Mouse (Mus musculus) hindbrain, embryonic 11.5 days (tissue): ENCODE results near the gene Gabbr1. TPM values are rescaled to one million over a fixed set of nuclear protein-coding genes. Genes with fewer than 3 reads are reported as not detected.

ENCODE experiments used
- ATAC-seq: fragments of 200-750 bp; cut with Nextera tagmentation; 2 replicates; pipeline ENCODE4 v1.8.0; 2017; ENCODE audit warnings: mild to moderate bottlenecking, moderate TSS enrichment, moderate library complexity; ENCODE audit not compliant: low FRiP score
- DNase-seq: peaks from one replicate; pipeline ENCODE4 v3.0.0-alpha.2; 2015; ENCODE audit warnings: low spot score
- H3K27ac ChIP-seq: fragments of 300-500 bp; sonication (generic); 2 replicates; pipeline ENCODE4 v1.5.1; 2014; ENCODE audit warnings: mild to moderate bottlenecking, low read depth, low read length
- H3K27me3 ChIP-seq: fragments of 300-500 bp; sonication (generic); 2 replicates; pipeline ENCODE4 v1.6.1; 2014; ENCODE audit warnings: mild to moderate bottlenecking, low read length, moderate library complexity, mixed read lengths; ENCODE audit not compliant: control insufficient read depth, insufficient read depth
- H3K36me3 ChIP-seq: fragments of 300-500 bp; sonication (generic); 2 replicates; pipeline ENCODE4 v1.6.1; 2014; ENCODE audit warnings: mild to moderate bottlenecking, low read length, moderate library complexity, mixed read lengths; ENCODE audit not compliant: control insufficient read depth, insufficient read depth
- H3K4me1 ChIP-seq: fragments of 300-500 bp; sonication (generic); replicated peaks from 2 replicates; pipeline ENCODE4 v1.6.1; 2014; ENCODE audit warnings: low read length, mixed read lengths; ENCODE audit not compliant: control insufficient read depth, insufficient read depth
- H3K4me2 ChIP-seq: fragments of 300-500 bp; sonication (generic); replicated peaks from 2 replicates; pipeline ENCODE4 v1.6.1; 2014; ENCODE audit warnings: mild to moderate bottlenecking, low read depth, low read length
- H3K4me3 ChIP-seq: fragments of 300-500 bp; sonication (generic); 2 replicates; pipeline ENCODE4 v1.5.1; 2014; ENCODE audit warnings: low read depth, low read length
- H3K9ac ChIP-seq: fragments of 300-500 bp; sonication (generic); 2 replicates; pipeline ENCODE4 v1.6.1; 2014; ENCODE audit warnings: low read depth, low read length
- H3K9me3 ChIP-seq: fragments of 300-500 bp; sonication (generic); 2 replicates; pipeline ENCODE4 v1.6.1; 2016; ENCODE audit warnings: low read length; ENCODE audit not compliant: control insufficient read depth
- WGBS: fragments of 180-500 bp; shearing (Covaris S2); extraction: QIAGEN DNeasy Blood & Tissue Kit; methylation state at CpG from one replicate; pipeline ENCODE4 v1.1.7; 2014; 5-methylcytosine and 5-hydroxymethylcytosine counted together
- polyA plus RNA-seq: library from polyadenylated mRNA; unstranded; fragments of >200 nt; fragmentation: Nextera tagmentation; extraction: Ambion mirVana; gene quantifications from 2 replicates; pipeline ENCODE4 v1.2.1, GENCODE M21; 2014

The Gabbr1 gene
- polyA plus RNA-seq, 1 experiment from 2014 or later, result 24.8 TPM

DNA sequence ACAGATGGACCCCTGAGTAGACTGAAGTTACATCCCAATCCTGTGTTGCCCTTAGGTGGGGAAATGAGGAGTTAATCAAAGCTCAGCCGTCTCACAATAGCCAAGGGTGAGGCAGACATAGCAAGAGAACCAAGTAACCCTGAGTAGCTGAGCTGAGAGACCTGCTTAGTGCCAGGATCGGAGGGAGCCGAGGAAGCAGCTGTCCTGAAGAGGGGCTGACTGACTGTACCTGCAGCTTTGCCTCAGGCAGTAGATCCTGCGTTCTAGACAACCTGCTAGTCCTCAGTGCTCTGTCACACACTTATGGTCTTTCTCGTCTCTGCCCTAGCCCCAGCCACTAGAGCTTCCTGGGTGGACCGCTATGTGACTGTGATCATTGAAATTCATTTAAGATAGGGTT, 29.4 kb downstream of the Gabbr1 start:
- H3K4me3 ChIP-seq, result no peak overlapping the region
- no peak overlapping the region for H3K4me2 ChIP-seq
- H3K27ac ChIP-seq, result no peak overlapping the region
- DNase-seq (no peak), ATAC-seq (no peak)
- no peaks in the 10 kb centered on the region for H3K9me3 ChIP-seq
- WGBS, result 91% methylated on average over 6 of the region's 6 CpGs
- peaks cover 5% of the 10 kb centered on the region; the same call in 1 of the 2 replicates for H3K36me3 ChIP-seq
- H3K27me3 ChIP-seq, result no peaks in the 10 kb centered on the region
- peaks cover 3% of the 10 kb centered on the region; the same call in 1 of the 2 replicates for H3K4me1 ChIP-seq
- H3K9ac ChIP-seq, result no peak overlapping the region

GRCm38 (mm10) chr17:37075766-37076165, 30.0 kb downstream of the Gabbr1 start:
- no peak overlapping the region for H3K9ac ChIP-seq
- peaks cover 3% of the 10 kb centered on the region; the same call in 1 of the 2 replicates for H3K4me1 ChIP-seq
- no peak overlapping the region for H3K27ac ChIP-seq
- no peak overlapping the region for H3K4me2 ChIP-seq
- H3K9me3 ChIP-seq, result no peaks in the 10 kb centered on the region
- ATAC-seq (no peak), DNase-seq (no peak)
- no peak overlapping the region for H3K4me3 ChIP-seq
- WGBS, result 94% methylated on average over 2 of the region's 2 CpGs
- no peaks in the 10 kb centered on the region for H3K36me3 ChIP-seq
- H3K27me3 ChIP-seq, result no peaks in the 10 kb centered on the region

GRCm38 (mm10) chr17:37078193-37078592, 32.4 kb downstream of the Gabbr1 start:
- Histone ChIP-seq H3K27ac (no peak overlapping the region), H3K4me3 (no peak overlapping the region), H3K4me1 (no peaks in the 10 kb centered on the region), H3K9ac (no peak overlapping the region), H3K9me3 (no peaks in the 10 kb centered on the region), H3K36me3 (no peaks in the 10 kb centered on the region), H3K4me2 (no peak overlapping the region), H3K27me3 (no peaks in the 10 kb centered on the region)
- ATAC-seq, result no peak
- DNase-seq, result no peak
- 13% methylated on average over 1 of the region's 1 CpGs for WGBS

- Histone ChIP-seq H3K4me1 (no peaks in the 10 kb centered on the region), H3K36me3 (no peaks in the 10 kb centered on the region), H3K27me3 (no peaks in the 10 kb centered on the region), H3K4me3 (no peak overlapping the region), H3K9ac (no peak overlapping the region), H3K27ac (no peak overlapping the region), H3K9me3 (no peaks in the 10 kb centered on the region), H3K4me2 (0 out of 2 replicates have a peak overlapping the region, but pooled peaks have one; percentile 12)
- 8% methylated on average over 2 of the region's 2 CpGs for WGBS
- DNase-seq (peak; percentile 44), ATAC-seq (peak; percentile 70)
These were observed 33.2 kb downstream of the Gabbr1 start for GRCm38 (mm10) chr17:37078990-37079389.

- H3K4me2 ChIP-seq, result no peak overlapping the region
- no peaks in the 10 kb centered on the region for H3K36me3 ChIP-seq
- no peaks in the 10 kb centered on the region for H3K4me1 ChIP-seq
- H3K9ac ChIP-seq, result no peak overlapping the region
- no peak overlapping the region for H3K4me3 ChIP-seq
- H3K27me3 ChIP-seq, result no peaks in the 10 kb centered on the region
- ATAC-seq, result no peak
- H3K27ac ChIP-seq, result no peak overlapping the region
- 24% methylated on average over 5 of the region's 5 CpGs for WGBS
- no peak for DNase-seq
- no peaks in the 10 kb centered on the region for H3K9me3 ChIP-seq
These were observed 34.4 kb downstream of the Gabbr1 start for GRCm38 (mm10) chr17:37080119-37080518.

GRCm38 (mm10) chr17:37081659-37082058, 35.9 kb downstream of the Gabbr1 start:
- H3K4me1 ChIP-seq, result no peaks in the 10 kb centered on the region
- H3K9me3 ChIP-seq, result no peaks in the 10 kb centered on the region
- WGBS, result 96% methylated on average over 4 of the region's 4 CpGs
- DNase-seq (no peak), ATAC-seq (no peak)
- no peak overlapping the region for H3K9ac ChIP-seq
- no peak overlapping the region for H3K4me3 ChIP-seq
- no peaks in the 10 kb centered on the region for H3K27me3 ChIP-seq
- no peaks in the 10 kb centered on the region for H3K36me3 ChIP-seq
- H3K27ac ChIP-seq, result no peak overlapping the region
- H3K4me2 ChIP-seq, result no peak overlapping the region

- no peaks in the 10 kb centered on the region for H3K9me3 ChIP-seq
- WGBS, result 3% methylated on average over 8 of the region's 8 CpGs
- peak; percentile 84 for DNase-seq
- no peak overlapping the region for H3K9ac ChIP-seq
- H3K4me2 ChIP-seq, result no peak overlapping the region
- no peaks in the 10 kb centered on the region for H3K36me3 ChIP-seq
- ATAC-seq, result peak; percentile 58; the same call in 1 of the 2 replicates
- H3K27me3 ChIP-seq, result no peaks in the 10 kb centered on the region
- no peak overlapping the region for H3K4me3 ChIP-seq
- no peaks in the 10 kb centered on the region for H3K4me1 ChIP-seq
- H3K27ac ChIP-seq, result no peak overlapping the region
These were observed 37.6 kb downstream of the Gabbr1 start for GRCm38 (mm10) chr17:37083327-37083726.

- 67% methylated on average over 5 of the region's 5 CpGs for WGBS
- no peak overlapping the region for H3K9ac ChIP-seq
These were observed 38.9 kb downstream of the Gabbr1 start for GRCm38 (mm10) chr17:37084632-37085031.

GRCm38 (mm10) chr17:37085545-37085944, 39.8 kb downstream of the Gabbr1 start:
- 87% methylated on average over 10 of the region's 10 CpGs for WGBS
- no peaks in the 10 kb centered on the region for H3K9me3 ChIP-seq
- H3K4me3 ChIP-seq, result no peak overlapping the region
- no peaks in the 10 kb centered on the region for H3K27me3 ChIP-seq
- H3K9ac ChIP-seq, result no peak overlapping the region
- H3K4me2 ChIP-seq, result no peak overlapping the region
- no peaks in the 10 kb centered on the region for H3K4me1 ChIP-seq
- DNase-seq, result no peak
- H3K36me3 ChIP-seq, result no peaks in the 10 kb centered on the region
- no peak overlapping the region for H3K27ac ChIP-seq
- ATAC-seq, result no peak

More at GRCm38 (mm10) chr17:37084632-37085031, 38.9 kb downstream of the Gabbr1 start:
- Histone ChIP-seq H3K9me3 (no peaks in the 10 kb centered on the region), H3K27me3 (no peaks in the 10 kb centered on the region), H3K36me3 (no peaks in the 10 kb centered on the region), H3K4me2 (no peak overlapping the region), H3K27ac (no peak overlapping the region), H3K4me1 (no peaks in the 10 kb centered on the region), H3K4me3 (no peak overlapping the region)
- DNase-seq (no peak), ATAC-seq (no peak)
